Mouse (Mus musculus) liver, embryonic 14.5 days (tissue): Measurements from ENCODE around the gene Rap2b.

Experiments
- CTCF ChIP-seq: IDR thresholded peaks from 2 replicates; pipeline ENCODE4 v1.5.1; 2016; ENCODE audit warnings: antibody characterized with exemption, low read depth, control low read depth
- EP300 ChIP-seq: IDR thresholded peaks from 2 replicates; pipeline ENCODE4 v1.6.1; 2016; ENCODE audit warnings: antibody characterized with exemption, low read depth

DNA sequence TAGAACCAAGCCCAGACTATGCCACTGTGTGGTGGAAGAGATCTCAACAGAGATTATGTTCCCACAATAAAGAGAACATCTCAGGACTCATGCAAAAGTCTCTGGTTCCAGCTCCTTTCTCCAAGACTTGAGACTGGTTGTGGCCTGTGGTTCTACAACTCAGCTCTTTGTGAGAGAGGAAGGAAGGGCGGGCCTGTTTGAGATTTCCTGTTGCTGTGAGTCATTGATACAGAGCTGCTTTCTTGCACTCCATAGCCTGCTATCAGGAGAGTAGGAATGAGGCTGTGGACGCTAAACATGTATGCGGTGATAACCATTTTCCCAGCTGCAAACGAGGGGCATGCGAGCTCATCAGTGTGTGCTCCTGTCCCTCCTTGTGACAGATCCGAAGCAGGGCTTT lies 48.2 kb downstream of the Rap2b start:
- TF ChIP-seq EP300 (no peak), CTCF (no peak)
